Mouse (Mus musculus): ENCODE data around the gene Uba6.

Uba6 gene

GRCm38 (mm10) chr5:86072756-86073386, 99.7 kb downstream of the Uba6 start:
- DNase-seq (ENCODE audit: low spot score): no peak

DNA sequence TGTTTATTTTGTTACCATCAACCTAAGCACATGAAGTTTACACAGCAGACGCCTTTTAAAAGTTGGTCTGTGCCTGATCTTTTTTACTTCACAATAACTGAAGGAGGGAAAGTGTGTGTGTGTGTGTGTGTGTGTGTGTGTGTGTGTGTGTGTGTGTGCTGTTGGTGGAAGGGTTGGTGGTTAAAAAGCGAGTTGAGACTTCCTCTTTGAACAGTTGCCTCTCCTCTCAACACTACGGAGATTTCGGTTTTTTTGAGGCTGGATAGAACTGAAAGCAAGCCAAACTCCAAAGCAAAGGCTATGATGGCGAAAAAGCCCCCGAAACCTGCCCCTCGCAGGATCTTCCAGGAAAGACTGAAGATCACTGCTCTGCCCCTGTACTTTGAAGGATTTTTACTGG, 101.1 kb downstream of the Uba6 start, which contains the start of gene Stap1:
Gene Stap1, plus strand, starts transcription at position 209 of the 400 bp plus-strand sequence.
- DNase-seq (ENCODE audit: low spot score): no peak

- no peak for DNase-seq (ENCODE audit: low spot score)
Observed at GRCm38 (mm10) chr5:86069121-86069520, 103.5 kb downstream of the Uba6 start.

- DNase-seq (ENCODE audit: low spot score): no peak
Observed at GRCm38 (mm10) chr5:86068451-86068850, 104.2 kb downstream of the Uba6 start.

DNA sequence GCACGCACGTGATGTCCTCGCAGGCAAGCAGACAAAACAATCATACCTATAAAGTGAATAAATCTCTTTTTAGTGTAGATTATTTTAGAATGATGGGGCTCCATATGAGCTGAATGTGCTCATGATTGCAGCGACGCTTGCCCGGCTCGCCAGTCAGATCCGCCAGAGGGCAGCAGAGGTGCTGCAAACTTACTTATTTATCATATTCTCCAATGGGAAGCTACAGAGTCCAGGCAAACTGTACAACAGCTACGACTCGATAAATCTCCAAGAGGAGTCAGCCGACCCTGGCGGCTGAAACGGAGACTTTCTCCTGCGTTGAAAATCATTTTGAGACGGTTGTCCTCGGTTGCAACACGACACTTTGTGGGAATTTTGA, 106.1 kb downstream of the Uba6 start:
- DNase-seq (ENCODE audit: low spot score): peak; percentile 92

DNA sequence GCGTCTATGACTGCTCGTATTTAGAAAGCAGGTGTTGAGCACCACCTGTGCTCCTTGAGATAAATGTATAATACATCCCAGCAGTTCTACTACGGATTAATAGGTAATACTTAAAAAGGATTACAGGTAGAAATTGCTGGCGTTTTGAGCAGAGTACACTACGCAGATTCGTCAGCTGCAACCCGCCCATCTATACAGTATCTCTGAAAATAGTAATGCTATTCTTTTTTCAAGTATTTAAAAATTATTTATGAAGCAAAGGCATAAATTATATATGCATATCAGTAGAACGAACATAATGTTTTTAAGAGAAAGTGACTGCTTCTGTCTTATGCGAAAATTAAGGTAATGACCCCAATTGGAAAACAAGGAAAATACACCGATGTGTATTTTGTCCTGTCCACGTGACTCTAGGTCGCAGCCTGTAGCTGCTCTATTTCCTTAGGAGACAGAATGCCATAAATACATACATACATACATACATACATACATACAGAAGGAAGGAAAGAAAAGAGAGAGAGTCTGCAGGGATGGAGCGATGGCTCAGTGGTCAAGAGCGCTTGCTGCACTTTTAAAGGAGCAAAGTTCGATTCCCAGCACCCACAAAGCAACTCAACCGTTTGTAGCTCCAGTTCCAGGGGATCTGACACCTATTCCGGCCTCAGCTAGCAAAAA, 106.6 kb downstream of the Uba6 start:
- DNase-seq (ENCODE audit: low spot score): peak; percentile 52

DNA sequence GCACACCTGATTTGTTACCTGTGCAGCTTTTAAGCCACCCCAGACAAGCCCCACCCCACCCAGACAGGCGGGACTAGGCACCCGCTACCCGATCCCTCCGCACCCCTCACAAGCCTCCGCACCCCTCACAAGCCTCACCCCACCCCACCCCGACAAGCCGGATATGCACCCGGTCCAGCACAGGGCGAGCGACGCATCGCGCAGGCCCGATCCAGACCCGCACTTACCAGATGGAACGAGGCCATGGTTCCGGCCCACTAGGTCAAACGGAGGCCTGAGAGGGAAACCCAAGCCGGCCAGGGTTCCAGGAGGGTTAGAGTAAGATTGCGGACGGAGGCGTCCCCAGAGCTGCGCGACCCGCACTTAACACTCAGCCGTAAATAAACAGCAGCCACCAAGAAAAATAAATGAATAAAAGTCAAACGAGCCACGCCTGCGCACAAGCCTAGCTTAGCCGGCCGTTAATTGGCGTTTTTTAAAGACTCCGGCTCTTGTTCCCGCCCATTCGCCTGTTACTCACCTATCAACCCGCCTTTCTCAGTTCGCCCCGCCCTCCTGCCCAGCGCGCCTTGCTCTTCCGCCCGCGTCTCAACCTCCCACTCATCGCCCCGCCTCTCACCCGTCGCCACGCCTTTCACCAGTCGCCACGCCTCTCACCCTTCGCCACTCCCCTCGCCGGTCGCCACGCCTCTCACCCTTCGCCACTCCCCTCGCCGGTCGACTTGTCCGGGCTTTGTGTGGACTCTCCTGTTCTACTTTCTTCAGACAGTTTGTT, 107.3 kb downstream of the Uba6 start, which contains the start of gene Cenpc1:
Gene Cenpc1, minus strand, starts transcription at position 483 of the 775 bp plus-strand sequence.
- peak; percentile 99 for DNase-seq (ENCODE audit: low spot score)

- DNase-seq (ENCODE audit: low spot score): no peak
Observed at GRCm38 (mm10) chr5:86063501-86063900, 109.1 kb downstream of the Uba6 start.
